Mouse (Mus musculus): ENCODE data around the gene Unc45b. TPM values are rescaled to one million over a fixed set of nuclear protein-coding genes. Genes with fewer than 3 reads are reported as not detected.

Unc45b gene
- total RNA-seq, 2 experiments from 2014 or later = not detected

- no peak for ATAC-seq (replicated peaks; ENCODE audit: low FRiP score, poor library complexity, severe bottlenecking)
Measured at GRCm38 (mm10) chr11:82987621-82988020, 77.3 kb downstream of the Unc45b start.

GRCm38 (mm10) chr11:82989357-82989756 is 79.0 kb downstream of the Unc45b start:
- ATAC-seq (replicated peaks; ENCODE audit: low FRiP score, poor library complexity, severe bottlenecking) = no peak

DNA sequence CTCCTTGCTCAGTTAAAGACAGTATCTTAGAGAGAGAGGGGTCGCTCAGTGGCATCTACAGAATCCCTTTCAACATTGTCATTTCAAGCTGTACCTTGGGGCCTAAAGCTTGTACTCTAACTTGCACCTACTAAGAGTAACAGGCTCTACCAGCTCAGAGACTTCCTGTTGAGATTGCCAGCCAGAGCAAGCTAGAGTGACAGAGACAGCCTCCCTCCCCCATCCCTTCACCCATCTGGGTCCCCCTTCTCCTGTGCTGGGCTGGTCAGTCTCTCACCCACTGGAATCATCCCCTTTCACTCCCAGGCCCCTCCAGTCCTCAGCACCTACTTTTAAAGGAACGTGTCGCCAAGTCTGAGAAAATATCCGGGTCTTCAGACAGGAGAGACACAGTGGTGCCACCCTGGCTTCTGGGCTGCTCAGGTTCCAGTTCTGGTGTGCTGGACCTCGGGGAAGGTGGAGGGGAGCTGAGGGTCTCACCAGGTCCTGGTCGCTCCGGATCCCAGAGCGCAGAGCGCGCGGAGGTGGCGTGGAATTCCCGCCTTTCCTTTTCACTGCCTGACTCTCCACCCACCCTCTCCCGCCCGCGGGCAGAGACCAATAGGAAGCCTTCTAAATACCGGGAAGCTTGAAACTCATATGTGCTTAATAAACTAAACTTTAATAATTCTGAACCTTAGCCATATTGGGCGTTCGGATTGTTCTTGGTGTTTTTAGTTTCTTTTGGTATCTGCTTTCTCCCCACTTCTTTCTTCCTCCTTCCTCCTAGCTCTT is 80.4 kb downstream of the Unc45b start:
- peak; percentile 50; the same call in 1 of the 2 replicates for ATAC-seq (replicated peaks; ENCODE audit: low FRiP score, poor library complexity, severe bottlenecking)

GRCm38 (mm10) chr11:82991469-82992166 is 81.3 kb downstream of the Unc45b start, which contains the start of gene Slfn9:
TSS of gene Slfn9 (minus strand) at chr11:82991830.
- ATAC-seq (replicated peaks; ENCODE audit: low FRiP score, poor library complexity, severe bottlenecking) = no peak

Other genes with a start within 250 kb of the Unc45b start
- not detected in 2 replicates for gene Cct6b, start 146.2 kb upstream of the Unc45b start, total RNA-seq (2015; ENCODE audit: low replicate concordance)
- not detected in 2 replicates for gene Cct6b, start 146.2 kb upstream of the Unc45b start, total RNA-seq (2017; ENCODE audit: low replicate concordance)
- 4.0 and 7.5 TPM in 2 replicates for gene Zfp830, start 146.2 kb upstream of the Unc45b start, total RNA-seq (2015; ENCODE audit: low replicate concordance)
- gene Zfp830, start 146.2 kb upstream of the Unc45b start, total RNA-seq (2017; ENCODE audit: low replicate concordance) = 16.6 and 17.6 TPM in 2 replicates
- 5.4 and 11.1 TPM in 2 replicates for gene Lig3, start 129.4 kb upstream of the Unc45b start, total RNA-seq (2015; ENCODE audit: low replicate concordance)
- 6.0 and 9.5 TPM in 2 replicates for gene Lig3, start 129.4 kb upstream of the Unc45b start, total RNA-seq (2017; ENCODE audit: low replicate concordance)
- gene Rffl, start 39.3 kb upstream of the Unc45b start, total RNA-seq (2015; ENCODE audit: low replicate concordance) = 79.9 and 88.6 TPM in 2 replicates
- 115 TPM in 2 replicates for gene Rffl, start 39.3 kb upstream of the Unc45b start, total RNA-seq (2017; ENCODE audit: low replicate concordance)
- 1.5 and 10.0 TPM in 2 replicates for gene Rad51d, start 19.9 kb upstream of the Unc45b start, total RNA-seq (2015; ENCODE audit: low replicate concordance)
- gene Rad51d, start 19.9 kb upstream of the Unc45b start, total RNA-seq (2017; ENCODE audit: low replicate concordance) = 2.5 and 2.6 TPM in 2 replicates
- not detected in 2 replicates for gene Fndc8, start 18.4 kb upstream of the Unc45b start, total RNA-seq (2015; ENCODE audit: low replicate concordance)
- gene Fndc8, start 18.4 kb upstream of the Unc45b start, total RNA-seq (2017; ENCODE audit: low replicate concordance) = not detected in 2 replicates
- 3.3 and 5.8 TPM in 2 replicates for gene Nle1, start 2.1 kb upstream of the Unc45b start, total RNA-seq (2015; ENCODE audit: low replicate concordance)
- 1.5 and 6.5 TPM in 2 replicates for gene Nle1, start 2.1 kb upstream of the Unc45b start, total RNA-seq (2017; ENCODE audit: low replicate concordance)
- 6.9 TPM in 2 replicates for gene Slfn5, start 40.8 kb downstream of the Unc45b start, total RNA-seq (2015; ENCODE audit: low replicate concordance)
- gene Slfn5, start 40.8 kb downstream of the Unc45b start, total RNA-seq (2017; ENCODE audit: low replicate concordance) = 10.6 and 11.0 TPM in 2 replicates
- 4.0 and 7.1 TPM in 2 replicates for gene Slfn9, start 81.3 kb downstream of the Unc45b start, total RNA-seq (2015; ENCODE audit: low replicate concordance)
- 3.5 and 4.5 TPM in 2 replicates for gene Slfn9, start 81.3 kb downstream of the Unc45b start, total RNA-seq (2017; ENCODE audit: low replicate concordance)
- 3.7 and 9.0 TPM in 2 replicates for gene Slfn8, start 110.3 kb downstream of the Unc45b start, total RNA-seq (2015; ENCODE audit: low replicate concordance)
- 2.7 and 5.4 TPM in 2 replicates for gene Slfn8, start 110.3 kb downstream of the Unc45b start, total RNA-seq (2017; ENCODE audit: low replicate concordance)
- 36.9 and 58.1 TPM in 2 replicates for gene Slfn2, start 154.6 kb downstream of the Unc45b start, total RNA-seq (2015; ENCODE audit: low replicate concordance)
- 71.9 and 73.6 TPM in 2 replicates for gene Slfn2, start 154.6 kb downstream of the Unc45b start, total RNA-seq (2017; ENCODE audit: low replicate concordance)
- gene Slfn1, start 206.3 kb downstream of the Unc45b start, total RNA-seq (2015; ENCODE audit: low replicate concordance) = 16.5 and 18.6 TPM in 2 replicates
- 23.3 and 26.2 TPM in 2 replicates for gene Slfn1, start 206.3 kb downstream of the Unc45b start, total RNA-seq (2017; ENCODE audit: low replicate concordance)